Mouse (Mus musculus) lung, adult 2 months (tissue): ENCODE data around the gene Il1rap.

Experiments used
- CTCF ChIP-seq: fragments of 200-500 bp; IDR thresholded peaks from 2 replicates; pipeline ENCODE4 v1.5.1; 2011; ENCODE audit warnings: mild to moderate bottlenecking, low read length, control low read depth; ENCODE audit not compliant: insufficient read depth
- POLR2A ChIP-seq: fragments of 200-500 bp; IDR thresholded peaks from 2 replicates; pipeline ENCODE4 v1.6.1; 2011; ENCODE audit warnings: low read depth, mild to moderate bottlenecking, control low read depth, low read length, borderline replicate concordance; ENCODE audit errors: extremely low read depth

DNA sequence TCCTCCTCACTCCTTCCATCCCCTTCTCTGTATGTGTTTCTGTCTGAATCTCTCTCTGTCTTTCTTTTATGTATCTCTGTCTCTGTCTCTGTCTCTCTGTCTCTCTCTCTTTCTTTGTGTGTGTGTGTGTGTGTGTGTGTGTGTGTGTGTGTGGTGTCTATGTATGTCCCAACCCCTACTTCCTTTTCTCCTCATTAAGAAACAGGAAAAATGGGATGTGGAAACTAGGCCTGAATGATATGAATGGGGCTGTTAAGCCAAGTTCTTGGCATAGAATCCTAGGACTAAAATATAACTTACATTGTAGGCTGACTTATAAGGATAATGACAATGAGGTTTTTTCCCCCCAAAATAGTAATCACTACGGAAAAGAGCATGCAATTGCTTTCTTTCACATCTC, 149.4 kb downstream of the Il1rap start:
- no peak for TF ChIP-seq CTCF
- no peak for TF ChIP-seq POLR2A
